Comparison of ENCODE assay signal across 9 mouse cellular contexts in genomic region chr17:84114279-84114994, GRCm38 (mm10).
DNase-seq lines count a peak whose midpoint lies in the region; ATAC-seq and TF ChIP-seq lines count a peak whose summit lies in the region.
"Had no signal": no experiment of that assay in that cellular context is flagged by ENCODE, and none has a peak within 500 bp of the region (broad histone marks: within the 10 kb centered on the region; RNA-seq: fewer than 3 reads in every experiment).

No protein-coding gene starts in this region.

- no peak for TF ChIP-seq CTCF in hindbrain, postnatal 0 days (IDR thresholded peaks at IDR 0.05; ENCODE audit: low read depth)
- TF ChIP-seq CTCF in G1E (IDR thresholded peaks at IDR 0.05; ENCODE audit: low read depth, low read length) = no peak

- no peaks in the 10 kb centered on the region; the same call in 1 of the 2 replicates for H3K4me1 ChIP-seq in hindbrain, embryonic 11.5 days (replicated peaks; ENCODE audit: control insufficient read depth, insufficient read depth, low read length)
- no peaks in the 10 kb centered on the region for H3K4me1 ChIP-seq in hindbrain, postnatal 0 days (ENCODE audit: insufficient read depth, low read length)
- peaks cover 84% of the 10 kb centered on the region for H3K4me1 ChIP-seq in G1E (ENCODE audit: insufficient read depth, low read depth, low read length)
- H3K4me1 ChIP-seq in limb, embryonic 10.5 days = peaks cover 59% of the 10 kb centered on the region
- H3K4me1 ChIP-seq: midbrain, embryonic 15.5 days had no signal

- H3K27me3 ChIP-seq in hindbrain, embryonic 11.5 days (ENCODE audit: control insufficient read depth, insufficient read depth, low read length) = no peaks in the 10 kb centered on the region
- no peaks in the 10 kb centered on the region for H3K27me3 ChIP-seq in hindbrain, postnatal 0 days (ENCODE audit: insufficient read depth, low read length)
- 0 out of 2 replicates have a peak, but pooled peaks cover 3% of the 10 kb centered on the region for H3K27me3 ChIP-seq in G1E (ENCODE audit: insufficient read depth, low read length)
- H3K27me3 ChIP-seq in limb, embryonic 10.5 days (ENCODE audit: low read depth, poor library complexity, severe bottlenecking) = peaks cover 4% of the 10 kb centered on the region; the same call in 1 of the 2 replicates
- H3K27me3 ChIP-seq: midbrain, embryonic 15.5 days had no signal

- 69% methylated on average over 9 of the region's 9 CpGs for WGBS in hindbrain, embryonic 11.5 days
- 69% methylated on average over 9 of the region's 9 CpGs for WGBS in hindbrain, postnatal 0 days
- WGBS in limb, embryonic 10.5 days = 74% methylated on average over 9 of the region's 9 CpGs

- H3K4me2 ChIP-seq in hindbrain, embryonic 11.5 days (replicated peaks; ENCODE audit: low read depth, low read length) = no peak overlapping the region
- no peak overlapping the region for H3K4me2 ChIP-seq in hindbrain, postnatal 0 days (ENCODE audit: low read depth, low read length)
- H3K4me2 ChIP-seq: midbrain, embryonic 15.5 days had no signal

- no peak overlapping the region for H3K27ac ChIP-seq in hindbrain, embryonic 11.5 days (ENCODE audit: low read depth, low read length)
- H3K27ac ChIP-seq in hindbrain, postnatal 0 days = no peak overlapping the region
- H3K27ac ChIP-seq in limb, embryonic 10.5 days = peak overlapping the region; percentile 82
- H3K27ac ChIP-seq: midbrain, embryonic 15.5 days had no signal

- DNase-seq in hindbrain, embryonic 11.5 days (ENCODE audit: low spot score) = no peak
- no peak for DNase-seq in hindbrain, postnatal 0 days (ENCODE audit: low spot score)
- DNase-seq in 3134 (ENCODE audit: extremely low read depth, insufficient read length, low spot score) (peak; percentile 85), G1E (ENCODE audit: low spot score) (no peak)
- no peak for DNase-seq in limb, embryonic 10.5 days (ENCODE audit: low spot score)
- no peak for DNase-seq in yolk sac, embryonic 10.5 days (ENCODE audit: low spot score)
- DNase-seq in spleen, adult 18-20 months = no peak

- no peak overlapping the region for H3K9ac ChIP-seq in hindbrain, embryonic 11.5 days (ENCODE audit: low read depth, low read length)
- no peak overlapping the region for H3K9ac ChIP-seq in hindbrain, postnatal 0 days (replicated peaks; ENCODE audit: low read length)
- H3K9ac ChIP-seq: midbrain, embryonic 15.5 days had no signal

- no peaks in the 10 kb centered on the region for H3K36me3 ChIP-seq in hindbrain, embryonic 11.5 days (ENCODE audit: control insufficient read depth, insufficient read depth, low read length)
- H3K36me3 ChIP-seq in hindbrain, postnatal 0 days (ENCODE audit: insufficient read depth, low read length) = no peaks in the 10 kb centered on the region
- H3K36me3 ChIP-seq in G1E (replicated peaks) = peaks cover 2% of the 10 kb centered on the region
- H3K36me3 ChIP-seq in limb, embryonic 10.5 days = no peaks in the 10 kb centered on the region
- H3K36me3 ChIP-seq: midbrain, embryonic 15.5 days had no signal

- H3K9me3 ChIP-seq in hindbrain, embryonic 11.5 days (ENCODE audit: control insufficient read depth, low read length) = no peaks in the 10 kb centered on the region
- H3K9me3 ChIP-seq in hindbrain, postnatal 0 days (ENCODE audit: low read length) = no peaks in the 10 kb centered on the region
- no peaks in the 10 kb centered on the region for H3K9me3 ChIP-seq in G1E (replicated peaks)
- no peaks in the 10 kb centered on the region for H3K9me3 ChIP-seq in limb, embryonic 10.5 days (replicated peaks)
- H3K9me3 ChIP-seq: midbrain, embryonic 15.5 days had no signal

- 0 out of 2 replicates have a peak, but pooled peaks have one; percentile 23 for ATAC-seq in hindbrain, embryonic 11.5 days (ENCODE audit: low FRiP score)
- no peak for ATAC-seq in hindbrain, postnatal 0 days
- ATAC-seq in G1E (ENCODE audit: extremely low read depth, insufficient number of reproducible peaks, low FRiP score, poor library complexity, severe bottlenecking) = no peak
- ATAC-seq in megakaryocyte progenitor cell, adult 5-6 weeks (replicated peaks; ENCODE audit: poor library complexity) = no peak
- ATAC-seq: midbrain, embryonic 15.5 days had no signal

- no peak overlapping the region for H3K4me3 ChIP-seq in hindbrain, embryonic 11.5 days (ENCODE audit: low read depth, low read length)
- H3K4me3 ChIP-seq in hindbrain, postnatal 0 days (ENCODE audit: low read length) = no peak overlapping the region
- peak overlapping the region; percentile 45; the same call in 1 of the 2 replicates for H3K4me3 ChIP-seq in G1E (ENCODE audit: low read depth, low read length)
- H3K4me3 ChIP-seq in limb, embryonic 10.5 days = no peak overlapping the region
- H3K4me3 ChIP-seq: midbrain, embryonic 15.5 days had no signal
